Mouse (Mus musculus) liver, embryonic 12.5 days (tissue): ENCODE data around the gene Herpud2. TPM values are rescaled to one million over a fixed set of nuclear protein-coding genes. Genes with fewer than 3 reads are reported as not detected.
A peak's percentile ranks its signal among the peaks of the same experiment; 100 is the strongest.

Source experiments
- ATAC-seq: fragments of 200-750 bp; cut with Nextera tagmentation; 2 replicates; pipeline ENCODE4 v1.8.0; 2017; ENCODE audit warnings: moderate number of reproducible peaks, mild to moderate bottlenecking, moderate library complexity
- H3K27ac ChIP-seq: fragments of 300-500 bp; sonication (generic); 2 replicates; pipeline ENCODE4 v1.5.1; 2016; ENCODE audit warnings: mild to moderate bottlenecking
- H3K27me3 ChIP-seq: fragments of 300-500 bp; sonication (generic); replicated peaks from 2 replicates; pipeline ENCODE4 v1.6.1; 2016; ENCODE audit warnings: mild to moderate bottlenecking, moderate library complexity
- H3K36me3 ChIP-seq: fragments of 300-500 bp; sonication (generic); 2 replicates; pipeline ENCODE4 v1.6.1; 2016; ENCODE audit warnings: mild to moderate bottlenecking, moderate library complexity
- H3K4me1 ChIP-seq: fragments of 300-500 bp; sonication (generic); 2 replicates; pipeline ENCODE4 v1.6.1; 2016
- H3K4me2 ChIP-seq: fragments of 300-500 bp; sonication (generic); 2 replicates; pipeline ENCODE4 v1.6.1; 2016; ENCODE audit warnings: mild to moderate bottlenecking, moderate library complexity
- H3K4me3 ChIP-seq: fragments of 300-500 bp; sonication (generic); 2 replicates; pipeline ENCODE4 v1.5.1; 2016; ENCODE audit warnings: mild to moderate bottlenecking, moderate library complexity
- H3K9ac ChIP-seq: fragments of 300-500 bp; sonication (generic); 2 replicates; pipeline ENCODE4 v1.6.1; 2016; ENCODE audit warnings: mild to moderate bottlenecking, moderate library complexity
- H3K9me3 ChIP-seq: fragments of 300-500 bp; sonication (generic); replicated peaks from 2 replicates; pipeline ENCODE4 v1.6.1; 2016; ENCODE audit warnings: mild to moderate bottlenecking, moderate library complexity
- WGBS: fragments of 180-500 bp; shearing (Covaris S2); methylation state at CpG from one replicate; pipeline ENCODE4 v1.1.7; 2016; ENCODE audit not compliant: insufficient replicate concordance; 5-methylcytosine and 5-hydroxymethylcytosine counted together
- polyA plus RNA-seq: library from polyadenylated mRNA; unstranded; fragments of >200 nt; fragmentation: Nextera tagmentation; extraction: Ambion mirVana; gene quantifications from 2 replicates; pipeline ENCODE4 v1.2.1, GENCODE M21; 2016

The Herpud2 gene
- polyA plus RNA-seq, 1 experiment from 2014 or later: 24.7 TPM

- 60% methylated on average over 5 of the region's 5 CpGs for WGBS
- Histone ChIP-seq H3K4me1 (peaks cover 15% of the 10 kb centered on the region), H3K27me3 (no peaks in the 10 kb centered on the region), H3K4me3 (no peak overlapping the region), H3K27ac (no peak overlapping the region), H3K4me2 (no peak overlapping the region), H3K9me3 (no peaks in the 10 kb centered on the region), H3K9ac (no peak overlapping the region), H3K36me3 (no peaks in the 10 kb centered on the region)
- no peak for ATAC-seq
Observed at GRCm38 (mm10) chr9:25174614-25175013, 23.0 kb upstream of the Herpud2 start.

- no peaks in the 10 kb centered on the region for H3K36me3 ChIP-seq
Observed at GRCm38 (mm10) chr9:25173171-25173570, 21.6 kb upstream of the Herpud2 start.

DNA sequence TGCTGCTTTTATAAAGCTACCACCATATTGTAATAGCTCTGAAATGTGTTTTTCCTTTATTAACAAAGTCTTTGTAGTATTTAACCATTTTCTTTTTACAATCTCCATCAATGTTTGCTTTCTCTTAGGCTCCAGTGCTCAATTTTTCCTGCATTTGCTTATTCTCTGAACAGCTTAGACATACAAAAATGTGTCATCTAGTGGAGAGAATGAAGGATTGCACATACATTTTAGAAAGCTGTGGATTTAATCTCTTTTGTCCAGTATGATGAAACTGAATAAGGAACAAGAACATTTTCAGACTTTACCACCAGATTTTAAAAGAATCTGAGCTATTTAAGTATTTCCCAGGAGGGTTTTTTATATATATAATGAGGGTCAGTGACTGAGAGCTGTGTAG is 18.0 kb upstream of the Herpud2 start:
- H3K4me3 ChIP-seq: no peak overlapping the region
- no peak for ATAC-seq
- H3K9ac ChIP-seq: no peak overlapping the region

More at GRCm38 (mm10) chr9:25173171-25173570, 21.6 kb upstream of the Herpud2 start:
- H3K4me3 ChIP-seq: no peak overlapping the region
- no peaks in the 10 kb centered on the region for H3K27me3 ChIP-seq
- ATAC-seq: peak; percentile 88
- WGBS: 4% methylated on average over 4 of the region's 4 CpGs
- peak overlapping the region; percentile 48; the same call in 1 of the 2 replicates for H3K27ac ChIP-seq
- H3K9ac ChIP-seq: no peak overlapping the region
- H3K9me3 ChIP-seq: no peaks in the 10 kb centered on the region
- peaks cover 15% of the 10 kb centered on the region for H3K4me1 ChIP-seq
- peak overlapping the region; percentile 27 for H3K4me2 ChIP-seq

DNA sequence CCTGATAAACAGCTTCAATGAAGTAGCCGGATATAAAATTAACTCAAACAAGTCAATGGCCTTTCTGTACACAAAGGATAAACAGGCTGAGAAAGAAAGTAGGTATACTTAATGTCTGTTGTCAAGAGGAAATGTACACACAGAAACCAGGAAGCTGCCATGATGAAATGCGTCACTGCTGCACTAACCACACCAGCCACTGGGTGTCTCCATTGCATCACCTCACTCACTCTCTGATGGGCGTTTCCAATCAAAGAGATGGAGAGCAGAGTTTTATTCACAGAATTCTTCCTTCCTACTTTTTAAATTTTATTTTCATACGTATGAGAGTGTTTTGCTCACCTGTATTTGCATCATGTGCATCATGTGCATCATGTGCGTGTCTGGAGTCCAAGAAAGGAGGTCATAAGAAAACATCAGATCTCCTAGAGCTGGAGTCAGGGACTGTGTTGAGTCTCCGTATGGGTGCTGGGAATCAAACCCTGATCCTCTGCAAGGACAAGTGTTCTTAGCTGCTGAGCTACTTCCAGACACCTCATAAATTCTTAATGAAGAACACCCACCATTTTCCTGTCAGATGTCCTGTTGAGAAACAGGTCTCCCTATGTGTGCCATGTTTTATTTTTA is 16.0 kb upstream of the Herpud2 start:
- Histone ChIP-seq H3K4me1 (no peaks in the 10 kb centered on the region), H3K27ac (no peak overlapping the region), H3K36me3 (no peaks in the 10 kb centered on the region), H3K4me3 (no peak overlapping the region), H3K27me3 (no peaks in the 10 kb centered on the region), H3K9me3 (no peaks in the 10 kb centered on the region), H3K4me2 (no peak overlapping the region), H3K9ac (no peak overlapping the region)
- 26% methylated on average over 6 of the region's 6 CpGs for WGBS
- ATAC-seq: 0 out of 2 replicates have a peak, but pooled peaks have one; percentile 54

More for the DNA sequence above, 18.0 kb upstream of the Herpud2 start:
- Histone ChIP-seq H3K4me2 (no peak overlapping the region), H3K27me3 (no peaks in the 10 kb centered on the region), H3K9me3 (no peaks in the 10 kb centered on the region), H3K4me1 (peaks cover 15% of the 10 kb centered on the region), H3K27ac (no peak overlapping the region), H3K36me3 (no peaks in the 10 kb centered on the region)

GRCm38 (mm10) chr9:25158218-25158617 is 6.6 kb upstream of the Herpud2 start:
- H3K27me3 ChIP-seq: no peaks in the 10 kb centered on the region
- no peak overlapping the region for H3K4me3 ChIP-seq
- no peak overlapping the region for H3K27ac ChIP-seq
- H3K36me3 ChIP-seq: no peaks in the 10 kb centered on the region
- H3K9me3 ChIP-seq: no peaks in the 10 kb centered on the region
- WGBS: 58% methylated on average over 4 of the region's 4 CpGs
- no peak overlapping the region for H3K9ac ChIP-seq
- no peak for ATAC-seq
- no peaks in the 10 kb centered on the region for H3K4me1 ChIP-seq
- no peak overlapping the region for H3K4me2 ChIP-seq

- Histone ChIP-seq H3K27me3 (no peaks in the 10 kb centered on the region), H3K27ac (no peak overlapping the region), H3K9ac (no peak overlapping the region), H3K4me1 (peaks cover 12% of the 10 kb centered on the region), H3K4me3 (no peak overlapping the region), H3K36me3 (no peaks in the 10 kb centered on the region), H3K9me3 (no peaks in the 10 kb centered on the region), H3K4me2 (no peak overlapping the region)
- WGBS: 13% methylated on average over 1 of the region's 1 CpGs
- no peak for ATAC-seq
Observed at GRCm38 (mm10) chr9:25156377-25156776, 4.8 kb upstream of the Herpud2 start.

- Histone ChIP-seq H3K36me3 (no peaks in the 10 kb centered on the region), H3K4me1 (peaks cover 26% of the 10 kb centered on the region), H3K9me3 (no peaks in the 10 kb centered on the region), H3K9ac (no peak overlapping the region), H3K27me3 (no peaks in the 10 kb centered on the region), H3K4me3 (no peak overlapping the region), H3K4me2 (0 out of 2 replicates have a peak overlapping the region, but pooled peaks have one; percentile 72), H3K27ac (no peak overlapping the region)
- ATAC-seq: no peak
Observed at GRCm38 (mm10) chr9:25153066-25153465, 1.4 kb upstream of the Herpud2 start.

GRCm38 (mm10) chr9:25152457-25152856 is 837 bp upstream of the Herpud2 start:
- H3K4me2 ChIP-seq: peak overlapping the region; percentile 72
- H3K9ac ChIP-seq: peak overlapping the region; percentile 97
- ATAC-seq: no peak
- WGBS: 18% methylated on average over 1 of the region's 1 CpGs
- H3K9me3 ChIP-seq: no peaks in the 10 kb centered on the region
- peak overlapping the region; percentile 94 for H3K4me3 ChIP-seq
- H3K27ac ChIP-seq: peak overlapping the region; percentile 100
- peaks cover under 1% of the 10 kb centered on the region; the same call in 1 of the 2 replicates for H3K36me3 ChIP-seq
- no peaks in the 10 kb centered on the region for H3K27me3 ChIP-seq
- peaks cover 29% of the 10 kb centered on the region for H3K4me1 ChIP-seq

DNA sequence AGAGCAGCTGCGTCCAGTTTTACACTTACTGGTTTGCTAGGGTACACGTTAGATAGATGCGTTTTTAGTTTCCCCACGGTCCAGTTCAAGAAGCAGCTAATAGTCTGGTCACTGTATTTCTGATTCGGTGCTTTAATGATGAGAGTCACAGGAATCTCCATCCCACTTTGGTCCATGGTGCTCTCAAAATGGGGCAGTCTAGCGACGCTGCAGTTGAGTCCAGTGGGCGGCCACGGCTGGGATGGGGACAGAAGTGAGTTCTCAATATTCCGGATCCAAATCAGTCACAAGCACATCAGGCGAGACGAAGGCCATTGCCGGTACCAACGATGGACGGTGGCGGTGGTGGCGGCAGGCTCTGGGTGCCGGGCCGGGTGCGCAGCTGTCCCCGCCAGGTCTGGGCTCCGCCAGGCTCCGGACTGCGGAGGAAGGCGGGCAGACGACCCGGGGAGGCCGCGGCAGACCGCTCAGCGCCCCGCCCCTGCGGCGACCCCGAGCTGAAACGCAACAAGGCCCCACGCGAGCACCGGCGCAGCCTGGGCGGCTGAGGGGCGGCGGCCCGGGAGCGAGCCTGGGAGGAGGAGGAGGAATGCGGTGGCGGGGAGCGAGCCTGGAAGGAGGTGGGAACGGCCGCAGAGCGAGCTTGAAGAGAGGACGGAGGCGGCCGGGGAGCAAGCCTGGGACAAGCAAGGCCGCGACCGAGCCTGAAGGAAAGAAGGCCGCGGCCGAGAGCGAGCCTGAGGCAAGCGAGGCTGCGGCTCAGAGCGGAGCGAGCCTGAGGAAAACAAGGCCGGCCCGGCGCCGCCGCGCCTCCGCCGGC is 619 bp downstream of the Herpud2 start:
- Histone ChIP-seq H3K36me3 (peaks cover 6% of the 10 kb centered on the region; the same call in 1 of the 2 replicates), H3K4me2 (peak overlapping the region; percentile 72), H3K9ac (peak overlapping the region; percentile 97), H3K9me3 (no peaks in the 10 kb centered on the region), H3K27me3 (no peaks in the 10 kb centered on the region), H3K4me1 (peaks cover 38% of the 10 kb centered on the region), H3K4me3 (peak overlapping the region; percentile 94), H3K27ac (peak overlapping the region; percentile 100)
- 0% methylated on average over 73 of the region's 73 CpGs for WGBS
- ATAC-seq: peak; percentile 69

DNA sequence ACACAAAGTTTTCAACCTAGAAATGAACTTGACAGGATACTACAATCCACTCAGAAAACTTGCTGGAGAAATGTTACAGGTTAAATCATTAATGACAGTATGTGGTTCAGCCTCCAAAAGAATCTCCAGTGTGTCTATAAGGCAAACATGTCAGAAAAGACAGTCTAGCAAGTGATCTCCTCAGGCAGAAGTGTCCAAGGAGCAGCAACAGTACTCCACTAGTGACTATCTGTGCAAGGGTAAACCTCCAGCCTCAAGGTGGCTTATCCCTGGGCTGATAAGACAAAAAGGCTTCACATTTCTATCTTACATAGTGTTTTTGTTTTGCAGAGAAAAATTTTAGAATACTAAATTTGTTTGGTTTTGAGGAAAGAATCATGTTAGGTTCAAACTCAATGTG is 2.9 kb downstream of the Herpud2 start:
- Histone ChIP-seq H3K36me3 (peaks cover 6% of the 10 kb centered on the region; the same call in 1 of the 2 replicates), H3K9me3 (no peaks in the 10 kb centered on the region), H3K4me3 (peak overlapping the region; percentile 44), H3K4me2 (peak overlapping the region; percentile 69), H3K27ac (peak overlapping the region; percentile 83), H3K4me1 (peaks cover 51% of the 10 kb centered on the region), H3K9ac (peak overlapping the region; percentile 57), H3K27me3 (no peaks in the 10 kb centered on the region)
- peak; percentile 51 for ATAC-seq

DNA sequence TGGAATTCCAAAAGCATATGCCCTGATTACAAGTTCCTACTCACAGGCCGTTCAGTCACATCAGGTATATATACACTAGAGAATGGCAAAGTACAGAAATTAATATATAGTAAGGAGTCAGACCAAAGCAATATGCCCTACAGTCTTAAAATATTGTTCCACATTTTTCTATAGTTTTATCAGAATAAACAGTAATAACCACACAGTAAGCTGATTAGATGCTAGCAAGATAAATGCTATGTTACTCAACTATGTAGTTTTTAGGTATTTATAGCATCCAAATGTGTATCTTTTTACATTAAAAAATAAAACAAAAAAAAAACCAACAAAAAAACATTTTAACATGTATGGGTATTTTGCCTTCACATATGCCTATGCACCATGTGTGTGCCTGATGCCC is 5.7 kb downstream of the Herpud2 start:
- Histone ChIP-seq H3K27ac (no peak overlapping the region), H3K9me3 (no peaks in the 10 kb centered on the region)
- 61% methylated on average over 1 of the region's 1 CpGs for WGBS

DNA sequence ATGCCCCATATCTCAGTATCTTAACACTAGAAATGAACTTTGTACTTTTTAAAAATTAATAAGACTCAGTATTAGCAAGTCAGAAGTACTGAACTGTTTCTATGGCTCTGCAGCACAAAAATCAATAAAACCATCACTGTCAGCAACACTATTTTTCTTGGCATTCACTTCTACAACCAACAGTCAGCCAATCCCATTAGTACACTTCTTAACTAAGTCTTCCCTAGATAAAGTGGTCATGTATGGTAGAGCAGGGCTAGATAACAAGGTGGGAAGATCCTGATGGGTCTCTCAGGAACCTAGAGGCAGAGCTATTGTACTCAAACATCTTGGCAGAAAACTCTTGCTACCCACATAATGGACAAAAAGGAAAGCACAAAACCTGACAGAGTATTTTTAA is 7.7 kb downstream of the Herpud2 start:
- Histone ChIP-seq H3K4me2 (no peak overlapping the region; the same call in 1 of the 2 replicates), H3K27me3 (no peaks in the 10 kb centered on the region), H3K4me3 (no peak overlapping the region), H3K9me3 (no peaks in the 10 kb centered on the region), H3K9ac (no peak overlapping the region), H3K36me3 (peaks cover 6% of the 10 kb centered on the region; the same call in 1 of the 2 replicates), H3K27ac (peak overlapping the region; percentile 30; the same call in 1 of the 2 replicates), H3K4me1 (peaks cover 54% of the 10 kb centered on the region)
- ATAC-seq: peak; percentile 59; the same call in 1 of the 2 replicates

More for the DNA sequence above, 5.7 kb downstream of the Herpud2 start:
- Histone ChIP-seq H3K4me3 (no peak overlapping the region), H3K4me1 (peaks cover 60% of the 10 kb centered on the region), H3K36me3 (peaks cover 6% of the 10 kb centered on the region; the same call in 1 of the 2 replicates), H3K9ac (no peak overlapping the region), H3K4me2 (peak overlapping the region; percentile 1; the same call in 1 of the 2 replicates), H3K27me3 (no peaks in the 10 kb centered on the region)
- no peak for ATAC-seq
